Mouse (Mus musculus) lung, adult 18-20 months (tissue): Measurements from ENCODE around the gene Sufu.
A peak's percentile ranks its signal among the peaks of the same experiment; 100 is the strongest.

Experiments used
- DNase-seq, 2 experiments: peaks; one replicate each; pipeline ENCODE4 v3.0.0; 2022; ENCODE audit warnings: mixed read lengths in 2 of 2

Sufu gene

DNA sequence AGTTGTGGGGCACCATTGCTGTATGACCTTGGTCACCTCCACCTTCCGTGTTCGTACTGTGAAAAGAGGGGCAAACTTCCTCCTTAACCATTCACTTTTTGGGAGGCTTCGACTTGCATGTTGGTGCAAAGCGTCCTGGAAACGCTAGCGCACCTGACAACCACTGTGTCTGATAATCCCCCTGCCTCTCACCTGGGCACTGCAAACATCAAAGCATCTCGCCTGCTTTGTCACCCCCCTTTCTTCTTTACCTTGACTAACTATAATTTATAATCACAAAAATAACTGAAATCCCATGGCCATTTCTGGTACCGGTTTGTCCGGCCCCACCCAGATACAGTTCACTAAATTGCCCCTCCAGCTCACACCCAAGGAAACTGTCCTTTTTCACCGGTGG is 2.0 kb upstream of the Sufu start:
- no peak for DNase-seq

DNA sequence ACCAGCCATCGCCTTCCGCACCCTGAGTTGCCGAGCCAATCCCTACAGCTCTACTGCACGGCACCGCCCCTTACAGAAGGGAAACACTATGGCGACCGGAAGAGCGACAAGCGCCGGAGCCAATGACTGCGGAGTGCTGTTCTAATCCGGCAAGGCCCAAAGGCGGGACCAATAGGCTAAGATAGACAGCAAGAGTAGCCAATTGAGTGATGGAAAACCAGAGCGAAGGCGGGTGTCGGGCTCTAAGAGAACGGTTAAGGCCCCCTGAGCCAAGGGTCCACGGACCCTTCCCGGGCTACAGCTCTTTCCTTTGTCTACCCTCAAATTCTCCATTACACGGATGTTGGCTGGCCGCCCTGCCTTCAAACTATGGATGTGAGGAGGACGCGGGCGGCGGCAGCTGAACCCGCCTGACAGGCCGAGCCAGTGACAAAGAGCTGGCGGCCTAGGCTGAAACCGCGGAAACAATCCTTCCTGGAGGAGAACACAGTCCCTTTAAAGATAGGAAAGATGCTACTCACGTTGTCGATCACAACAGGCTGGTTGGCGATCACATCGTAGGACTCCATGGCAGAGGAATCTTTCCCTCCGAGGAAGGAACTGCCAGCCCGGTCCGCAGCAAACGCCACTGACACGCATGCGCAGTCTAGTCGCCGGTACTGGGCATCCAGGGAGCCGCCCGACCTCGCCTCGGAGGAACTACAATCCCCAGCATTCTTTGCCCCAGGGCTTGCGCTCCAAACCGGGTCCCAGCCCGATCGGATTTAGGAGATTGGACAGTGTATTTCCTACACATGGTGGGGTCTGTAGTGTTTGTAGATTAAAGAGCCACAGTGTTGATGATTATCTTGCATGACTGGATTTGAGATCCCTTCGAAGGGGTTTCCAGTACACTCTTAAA is 1.3 kb upstream of the Sufu start, which contains the start of gene Actr1a:
Gene Actr1a, minus strand, starts transcription at position 640 of the 901 bp plus-strand sequence.
- peak; percentile 97 for DNase-seq

DNA sequence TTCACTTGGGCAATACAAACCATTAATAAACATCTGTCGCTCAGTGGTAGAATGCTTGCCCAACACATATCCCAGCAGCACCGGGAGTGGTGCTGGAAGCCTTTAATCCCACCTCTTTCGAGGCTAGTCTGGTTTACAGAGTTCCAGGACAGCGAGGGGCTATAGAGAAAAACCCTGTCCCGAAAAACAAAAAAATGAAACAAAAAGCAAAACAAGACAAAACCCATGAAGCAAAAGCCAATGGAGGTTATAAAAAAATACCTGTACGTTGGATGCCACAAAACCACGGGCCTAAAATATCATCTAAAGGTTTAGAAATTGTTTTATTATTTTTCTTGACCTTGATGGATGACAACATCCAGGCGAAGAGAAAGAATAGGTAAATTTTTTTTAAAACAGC is 587 bp upstream of the Sufu start:
- DNase-seq, result no peak

DNA sequence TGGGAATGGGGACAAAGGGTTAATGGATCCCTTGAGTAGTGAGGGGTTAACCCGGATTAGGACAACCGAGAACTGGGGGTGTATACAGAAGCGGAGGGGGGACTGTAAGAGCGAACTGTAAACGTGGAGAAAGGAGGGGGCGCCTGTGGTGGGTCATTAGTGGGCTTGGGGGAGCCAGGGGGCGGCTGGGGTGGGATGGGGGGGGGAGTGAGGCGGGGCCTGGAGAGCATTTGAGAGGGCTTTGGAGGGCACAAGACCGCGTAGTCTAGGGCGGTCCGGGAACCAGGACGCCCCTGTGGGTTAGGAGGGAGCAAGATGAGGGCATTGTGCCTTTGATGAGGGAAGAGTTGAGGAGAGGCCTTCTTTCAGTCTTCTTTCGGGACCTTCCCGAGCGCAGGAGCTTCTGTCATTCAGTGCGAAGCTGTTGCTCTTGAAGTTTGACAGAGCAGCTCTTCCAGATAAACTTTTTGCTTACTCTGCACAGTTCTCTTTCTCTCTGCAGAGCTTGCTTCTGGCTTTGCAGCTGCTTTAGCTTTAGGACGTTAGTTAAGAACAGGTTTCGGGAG is 823 bp downstream of the Sufu start:
- no peak for DNase-seq

DNA sequence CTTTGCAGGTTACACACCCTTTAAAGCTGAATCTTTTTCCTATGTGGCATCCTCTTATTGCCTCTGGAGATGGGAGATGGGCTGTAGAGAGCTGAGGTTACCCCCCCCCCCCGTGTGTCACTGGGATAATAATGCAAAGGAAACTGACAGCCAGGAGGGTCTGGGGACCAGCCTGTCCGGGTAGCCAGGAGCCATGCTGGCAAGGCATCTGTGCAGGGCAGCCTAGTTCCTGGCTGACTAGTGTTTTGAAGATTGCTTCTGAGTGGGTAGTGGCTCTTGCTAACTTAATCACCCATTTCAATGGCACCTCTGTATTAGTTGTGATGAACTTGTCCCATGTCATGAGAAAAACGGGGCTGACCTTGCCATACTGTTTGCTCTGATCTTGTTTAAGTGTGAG is 1.7 kb downstream of the Sufu start:
- no peak for DNase-seq

DNA sequence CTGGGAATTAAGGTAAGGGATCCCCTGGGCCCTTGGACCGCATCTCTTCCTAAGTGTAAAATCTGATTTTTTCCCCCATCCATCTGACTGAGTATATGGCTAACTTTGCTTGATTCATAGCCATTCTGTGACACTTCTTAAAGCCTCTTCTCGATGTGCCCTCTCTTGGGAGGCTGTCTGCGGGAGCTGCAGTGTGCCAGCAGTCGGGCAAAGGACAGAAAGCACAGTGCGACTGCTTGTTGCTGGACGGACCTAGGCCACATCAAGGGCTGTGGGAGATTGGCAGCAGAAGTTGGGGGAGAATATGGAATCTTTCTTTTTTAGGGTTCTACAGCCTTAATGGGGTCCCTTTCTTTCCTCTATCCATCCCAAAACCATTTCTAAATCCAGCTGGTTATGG is 2.7 kb downstream of the Sufu start:
- no peak for DNase-seq

DNA sequence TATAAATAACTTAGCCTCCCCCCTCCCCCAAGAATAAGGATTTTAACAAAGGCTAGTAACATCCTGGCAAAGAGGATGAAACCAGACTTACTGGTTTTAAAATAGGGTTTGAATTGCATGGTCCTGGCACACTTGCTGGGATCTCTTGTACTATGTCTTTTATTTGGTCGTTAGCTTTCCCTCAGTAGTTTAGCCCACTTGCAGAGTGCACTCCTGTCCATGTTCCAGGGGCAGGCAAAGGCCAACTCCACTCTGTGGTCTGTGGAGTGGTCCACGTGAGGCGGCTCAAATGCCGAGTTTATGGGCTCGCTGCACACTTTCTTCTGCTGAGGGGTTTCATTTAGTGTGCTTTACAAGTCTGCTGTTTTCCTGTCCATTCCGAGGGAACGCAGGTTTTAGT is 3.2 kb downstream of the Sufu start:
- DNase-seq, result peak; percentile 56 to 70

DNA sequence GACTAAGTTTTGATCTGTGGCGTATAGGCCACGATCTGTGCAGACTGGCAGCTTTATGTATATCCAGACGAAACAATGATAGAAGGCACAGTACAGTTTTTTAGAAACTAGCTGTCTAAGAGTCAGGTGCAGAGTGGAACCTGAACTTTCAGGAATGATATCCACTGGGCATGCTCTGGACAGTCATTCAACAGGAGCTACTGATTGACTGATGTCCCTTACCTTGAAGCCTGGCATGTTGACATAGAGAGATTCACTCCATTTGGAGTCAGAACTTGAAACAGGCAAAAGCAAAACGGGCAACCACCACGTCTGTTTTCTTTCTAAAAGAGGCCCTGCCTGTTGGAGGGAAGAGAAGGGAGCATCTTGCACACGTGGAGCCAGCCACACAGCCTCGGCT is 3.9 kb downstream of the Sufu start:
- DNase-seq, result no peak

DNA sequence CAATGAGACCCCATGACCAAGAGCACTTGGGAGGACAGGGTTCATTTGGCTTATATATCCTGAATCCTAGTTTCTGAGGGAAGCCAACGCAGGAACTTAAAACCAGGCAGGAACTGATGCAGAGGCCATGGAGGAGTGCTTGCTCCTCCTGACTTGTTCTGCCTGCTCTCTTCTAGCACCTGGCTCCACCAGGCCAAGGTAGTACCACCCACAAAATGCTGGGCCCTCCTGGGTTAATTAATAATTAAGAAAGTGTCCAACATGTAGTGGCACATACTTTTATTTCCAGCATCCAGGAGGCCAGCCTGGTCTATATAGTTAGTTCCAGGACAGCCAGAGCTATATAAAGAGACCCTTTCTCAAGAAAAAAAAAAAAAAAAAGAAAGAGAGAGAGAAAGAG is 7.3 kb downstream of the Sufu start:
- DNase-seq, result no peak

DNA sequence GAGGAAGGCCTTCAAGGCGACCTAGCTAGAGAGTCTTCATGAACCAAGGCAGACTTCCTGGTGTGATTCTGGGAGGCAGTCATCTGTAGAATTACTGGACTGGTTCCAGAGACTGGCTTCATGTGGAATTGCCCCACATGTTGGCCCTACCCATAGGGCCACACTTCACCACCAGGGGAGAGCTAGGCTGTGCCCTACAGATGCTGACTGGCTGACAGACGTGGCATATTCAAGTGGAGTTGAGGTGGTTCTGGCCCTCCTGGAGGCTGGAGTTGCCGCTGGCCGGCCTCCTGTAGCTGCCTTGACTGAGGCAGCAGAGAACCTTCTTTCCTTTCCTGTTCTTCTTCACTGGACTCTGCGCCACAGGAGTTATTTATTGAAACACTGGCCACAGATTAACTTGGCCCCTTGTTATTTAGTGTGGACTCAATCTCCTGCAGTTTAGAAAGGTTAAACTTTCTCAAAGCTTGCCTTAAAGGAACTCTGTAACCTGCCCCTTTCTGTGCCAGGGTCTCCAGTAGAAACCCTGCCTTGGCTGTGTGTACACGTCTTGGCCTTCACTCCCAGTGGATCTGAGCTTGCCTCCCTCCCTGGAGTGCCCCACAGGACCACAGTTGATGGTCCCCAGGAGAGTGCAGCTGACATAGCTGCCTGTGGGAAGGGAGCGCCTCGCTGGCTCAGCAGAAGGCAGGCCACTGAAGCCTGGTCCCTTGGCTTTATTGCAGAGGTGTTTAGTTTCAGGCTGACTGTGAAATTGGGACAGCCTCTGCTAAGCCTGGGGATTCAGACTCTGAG is 10.1 kb downstream of the Sufu start:
- no peak for DNase-seq

DNA sequence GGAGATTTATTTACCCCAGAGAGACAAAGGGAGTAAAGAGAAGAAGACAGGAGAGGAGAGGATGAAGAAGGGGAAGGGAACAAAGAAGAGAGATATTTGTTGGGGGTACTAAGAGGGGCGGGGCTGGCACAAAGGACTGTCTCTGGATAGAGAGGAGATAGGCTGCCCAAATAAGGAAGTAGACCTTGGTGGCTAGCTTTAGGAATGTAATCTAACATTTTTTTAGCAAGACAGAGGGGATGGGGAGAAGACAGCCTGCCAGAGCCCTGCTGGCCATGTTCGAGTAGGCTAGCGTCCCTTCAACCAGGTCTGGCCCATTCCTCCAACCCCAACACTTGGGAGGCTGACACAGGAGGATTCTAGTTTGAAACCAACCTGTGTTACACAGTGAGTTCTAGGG is 12.8 kb downstream of the Sufu start:
- no peak for DNase-seq

DNA sequence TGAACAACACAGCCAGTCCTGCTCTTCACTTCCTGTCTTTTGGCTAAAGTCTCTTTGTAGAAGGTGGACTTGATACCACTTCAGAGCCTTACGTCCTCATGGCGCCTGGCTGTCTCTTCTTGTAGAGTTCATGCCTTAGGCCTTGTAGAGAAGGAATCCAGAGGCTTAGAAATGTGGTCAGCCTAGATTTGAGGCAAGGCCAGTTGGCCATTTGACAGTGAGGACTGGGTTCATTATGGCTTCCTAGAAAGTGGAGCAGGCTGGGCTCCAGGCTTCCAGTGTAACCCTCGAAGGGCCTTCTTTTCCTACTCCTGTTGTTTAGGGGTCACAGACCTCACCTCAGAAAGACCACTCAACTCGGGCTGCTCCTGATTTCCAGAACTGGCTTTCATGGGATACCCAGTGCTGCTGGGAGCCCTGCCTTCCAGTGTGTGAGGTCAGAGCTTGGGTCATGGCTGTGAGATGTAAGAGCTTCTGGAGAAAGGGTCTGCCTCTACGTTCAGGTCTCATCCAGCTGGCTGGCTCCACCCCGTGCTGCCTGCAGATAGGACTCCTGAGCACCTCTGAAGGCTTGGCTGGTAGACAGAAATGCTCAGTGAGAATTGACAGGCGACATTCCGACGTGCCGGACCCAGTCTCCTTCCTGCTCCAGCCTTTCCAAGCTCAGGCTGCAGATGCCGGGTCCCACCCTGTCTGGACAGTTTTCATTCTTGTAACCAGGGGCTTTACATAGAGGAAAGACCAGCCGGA is 15.5 kb downstream of the Sufu start:
- peak in 1 of 2 experiments; percentile 13 for DNase-seq

DNA sequence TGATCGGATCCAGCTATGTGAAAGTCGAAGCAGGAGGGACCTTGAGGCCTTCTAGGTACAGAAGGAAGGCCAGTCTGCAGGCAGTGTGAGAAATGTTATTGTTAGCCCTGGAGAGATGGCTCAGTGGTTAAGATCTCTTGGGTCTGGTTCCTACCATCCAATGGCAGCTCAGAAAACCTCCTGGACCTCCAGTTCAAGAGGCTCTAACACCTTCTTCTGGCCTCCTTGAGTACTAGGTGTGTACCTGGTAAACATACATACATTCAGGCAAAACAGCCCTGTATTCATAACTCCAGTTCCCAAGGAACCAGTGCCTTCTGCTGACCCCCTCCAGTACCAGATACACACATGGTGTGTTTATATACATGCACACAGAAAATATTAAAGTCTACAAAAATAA is 17.3 kb downstream of the Sufu start:
- DNase-seq, result peak in 1 of 2 experiments; percentile 24

DNA sequence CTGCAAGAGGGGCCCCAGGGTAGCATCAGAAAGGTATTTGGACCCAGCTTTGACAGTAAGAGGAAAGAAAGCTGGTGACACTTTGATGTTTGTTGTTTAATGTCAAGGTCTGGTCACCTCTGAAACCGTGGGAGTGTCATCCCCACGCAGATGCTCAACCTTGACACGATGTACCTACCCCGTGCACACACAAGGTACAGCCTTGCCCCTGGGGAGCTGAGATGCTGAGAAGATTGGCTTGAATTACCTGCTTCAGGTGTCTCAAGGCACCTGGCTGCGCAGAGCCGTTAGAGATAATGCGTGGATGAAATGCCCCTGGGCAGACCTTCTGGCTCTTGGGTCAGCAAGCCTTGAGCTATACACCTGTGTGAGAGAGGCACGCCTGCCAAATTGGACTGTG is 17.8 kb downstream of the Sufu start:
- no peak for DNase-seq

DNA sequence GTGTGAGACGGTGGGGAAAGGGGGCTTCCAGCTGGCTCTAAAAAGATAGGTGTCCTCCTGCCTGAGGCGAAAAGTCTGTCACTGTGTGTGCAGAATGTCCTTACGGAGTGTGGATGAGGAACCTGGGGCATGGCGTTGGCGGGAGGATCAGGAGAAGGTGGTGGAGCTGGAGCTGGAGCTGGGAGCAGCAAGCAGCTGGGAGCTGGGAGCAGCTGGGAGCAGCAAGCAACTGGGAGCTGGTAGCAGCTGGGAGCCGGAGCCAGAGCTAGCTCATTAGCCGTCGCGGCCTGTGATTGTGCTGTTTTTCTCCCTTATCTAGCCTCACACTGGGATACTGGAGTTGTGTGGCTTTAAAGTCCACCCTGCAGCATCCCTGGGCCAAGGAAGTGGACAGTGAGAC is 19.6 kb downstream of the Sufu start:
- no peak for DNase-seq

DNA sequence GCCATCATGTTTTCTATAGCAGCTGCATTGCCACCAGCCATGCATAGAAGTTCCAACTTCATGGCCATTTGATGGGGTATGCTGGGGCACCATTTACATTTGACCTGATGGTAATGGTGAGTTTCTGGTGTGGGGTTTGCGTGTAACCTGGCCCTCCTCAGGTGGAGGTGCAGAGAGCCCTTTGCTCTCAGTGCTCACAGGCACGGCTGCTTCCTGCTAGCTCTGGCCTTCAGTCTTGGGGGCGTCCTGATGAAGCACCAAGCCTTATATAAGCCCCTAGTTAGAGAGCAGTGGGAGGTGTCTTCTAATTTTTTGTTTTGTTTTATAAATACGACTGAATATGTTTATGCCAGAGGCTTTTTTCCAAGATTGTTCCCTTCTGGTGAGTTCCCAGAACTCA is 21.4 kb downstream of the Sufu start:
- DNase-seq, result no peak

DNA sequence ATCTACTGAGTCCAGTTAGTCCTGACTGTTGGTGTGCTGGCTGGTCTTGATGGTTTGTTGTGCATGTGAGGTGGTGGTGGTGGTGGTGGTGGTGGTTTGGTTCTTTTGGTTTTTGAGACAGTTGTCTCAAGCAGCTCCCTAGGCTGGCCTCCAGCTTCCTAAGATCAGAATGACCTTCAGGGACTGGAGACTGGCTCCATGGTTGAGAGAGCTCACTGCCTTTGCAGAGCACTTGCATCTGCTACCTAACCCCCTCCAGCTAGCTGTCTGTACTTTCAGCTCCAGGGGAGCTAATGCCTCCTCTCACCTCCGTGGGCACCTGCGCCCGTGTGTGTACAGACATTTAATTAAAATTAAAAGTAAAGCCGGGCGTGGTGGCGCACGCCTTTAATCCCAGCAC is 23.7 kb downstream of the Sufu start:
- no peak for DNase-seq

DNA sequence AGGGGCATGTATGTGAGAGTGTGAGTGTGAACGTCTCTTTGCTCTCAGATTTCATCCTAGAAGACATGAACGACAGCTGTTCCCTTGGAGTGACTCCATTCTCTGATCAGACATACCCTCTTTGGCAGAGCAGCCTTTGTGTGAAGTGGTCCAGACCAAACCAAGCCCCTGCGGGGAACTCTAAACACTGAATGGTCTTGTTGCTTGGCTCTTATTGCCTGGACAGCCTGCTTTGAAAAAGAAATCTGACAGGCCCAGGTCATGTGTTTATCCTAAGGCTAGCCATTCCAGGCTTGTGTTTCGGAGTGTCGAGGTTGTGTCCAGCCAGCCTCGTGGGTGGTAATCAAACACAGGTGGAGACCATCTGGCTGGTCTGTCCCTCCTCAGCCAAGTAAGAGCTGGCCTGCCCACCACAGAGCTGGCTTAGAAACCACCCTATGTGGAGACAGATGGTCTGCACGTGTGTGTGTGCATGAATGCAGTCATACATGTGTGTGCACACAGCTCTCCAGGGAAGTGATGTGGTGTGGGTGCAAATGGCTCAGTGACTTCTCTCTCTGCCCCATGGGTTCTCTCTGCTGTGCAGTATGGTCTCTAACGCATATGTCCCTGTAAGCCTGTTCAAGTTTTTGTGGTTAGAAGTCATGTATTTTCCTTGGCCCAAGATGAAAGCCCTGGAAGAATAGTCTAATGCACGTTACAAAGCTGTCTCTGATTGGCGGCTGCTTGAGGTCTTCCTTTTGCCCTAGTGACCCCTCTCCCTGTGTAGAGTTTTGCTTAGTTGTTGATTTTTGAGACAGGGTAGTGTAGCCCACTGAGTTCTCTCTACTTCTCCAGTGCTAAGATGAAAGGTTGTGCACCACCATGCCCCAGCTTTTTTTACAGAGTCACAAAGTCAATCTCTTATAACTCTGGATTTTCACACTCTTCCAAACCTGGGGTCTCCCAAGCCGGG is 26.0 kb downstream of the Sufu start:
- DNase-seq, result no peak

DNA sequence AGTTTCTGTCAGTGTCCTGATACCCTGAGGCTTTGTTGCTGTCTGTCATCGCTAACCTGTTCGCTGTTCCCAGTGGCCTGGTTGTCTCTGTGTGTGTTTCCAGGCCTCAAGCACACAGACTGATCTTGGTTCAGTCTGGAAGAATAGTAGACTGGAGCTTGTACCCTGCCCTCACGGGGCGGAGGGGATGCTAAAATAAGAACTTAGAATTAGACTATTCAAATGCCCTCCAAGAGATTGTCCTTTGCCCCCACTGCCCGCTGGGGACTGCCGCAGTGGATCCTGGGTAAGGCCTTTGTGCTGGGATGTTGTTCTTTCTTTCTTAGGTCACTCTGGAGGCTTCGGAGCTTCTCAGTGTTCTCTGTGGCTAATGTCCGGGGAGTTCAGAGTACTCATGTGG is 28.6 kb downstream of the Sufu start:
- no peak for DNase-seq

DNA sequence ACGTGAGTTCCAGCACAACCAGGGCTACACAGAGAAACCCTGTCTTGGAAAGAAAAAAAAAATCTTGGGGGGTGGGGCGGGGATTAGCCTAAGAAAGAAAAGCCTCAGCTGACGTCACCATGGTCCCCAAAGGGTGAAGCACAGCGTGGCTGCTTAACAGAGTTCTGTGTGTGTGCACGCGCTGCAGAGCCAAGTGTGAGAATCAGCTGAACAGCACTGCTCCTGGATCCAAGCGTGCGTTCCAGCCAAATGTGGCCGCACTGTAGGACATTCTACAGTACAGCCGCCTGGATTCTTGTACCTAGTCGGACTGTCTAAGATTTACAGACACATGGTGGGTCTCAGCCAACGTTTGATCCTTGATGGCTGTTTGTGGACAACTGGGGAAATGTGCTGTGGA is 29.8 kb downstream of the Sufu start:
- no peak for DNase-seq

DNA sequence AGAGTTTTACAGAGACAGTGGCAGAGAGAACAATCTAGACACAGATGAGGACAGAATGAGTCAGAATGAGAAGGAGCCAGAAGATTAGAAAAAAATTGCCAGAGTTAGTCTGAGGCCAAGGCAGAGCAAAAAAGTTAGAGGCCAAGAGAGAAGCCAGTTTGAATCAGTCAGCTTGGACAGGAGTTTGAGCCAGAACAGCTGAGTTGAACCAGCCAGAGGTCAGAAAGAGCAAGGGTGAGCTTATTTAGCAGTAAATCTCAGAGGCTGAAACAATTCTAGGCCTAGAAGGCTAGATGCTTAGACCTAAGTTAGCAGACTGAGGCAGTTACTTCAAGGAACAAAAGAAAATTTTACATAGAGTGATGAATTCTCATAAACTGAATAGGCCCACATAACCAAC is 32.6 kb downstream of the Sufu start:
- no peak for DNase-seq

DNA sequence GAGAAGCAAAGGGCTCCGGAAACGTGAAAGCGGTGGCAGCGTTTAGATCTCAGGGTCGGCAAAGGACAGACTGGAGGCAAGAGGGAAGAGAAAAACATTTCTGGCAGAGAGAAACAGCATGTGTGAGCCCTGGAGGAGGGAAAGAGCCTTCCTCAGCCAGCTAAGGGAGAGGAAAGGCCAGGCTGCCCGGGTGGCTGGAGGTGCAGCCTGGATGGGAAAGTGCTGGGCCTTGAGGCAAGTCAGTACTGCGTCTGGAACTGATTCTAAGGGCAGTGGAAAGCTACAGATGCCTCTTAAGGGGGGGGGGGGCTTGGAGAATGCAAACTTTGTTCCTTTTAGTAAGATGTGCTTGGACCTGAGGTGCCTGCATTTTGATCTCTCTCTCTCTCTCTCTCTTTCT is 37.0 kb downstream of the Sufu start:
- DNase-seq, result no peak
